Mouse (Mus musculus): Measurements from ENCODE around the gene Dnah9.

GRCm38 (mm10) chr11:66167801-66168651 is at the start of gene Dnah9:
- TF ChIP-seq POLR2A (IDR thresholded peaks at IDR 0.05; ENCODE audit: borderline replicate concordance, low read depth, low read length) (no peak), CTCF (IDR thresholded peaks at IDR 0.05; ENCODE audit: low read depth, low read length) (no peak)

All from bone marrow macrophage, adult 2 months (primary cell).